12 mouse cellular contexts compared by ENCODE assay signal in genomic region chr5:125095525-125096175, GRCm38 (mm10).
DNase-seq lines count a peak whose midpoint lies in the region; ATAC-seq and TF ChIP-seq lines count a peak whose summit lies in the region.
"Had no signal": no experiment of that assay in that cellular context is flagged by ENCODE, and none has a peak within 500 bp of the region (broad histone marks: within the 10 kb centered on the region; RNA-seq: fewer than 3 reads in every experiment).

No protein-coding gene starts in this region.

- TF ChIP-seq CTCF in embryonic fibroblast, embryonic 13.5 days (IDR thresholded peaks at IDR 0.05; ENCODE audit: borderline replicate concordance, insufficient read depth, low read length): no peak

- H3K9ac ChIP-seq in heart, embryonic 15.5 days: no peak overlapping the region
- H3K9ac ChIP-seq in heart, embryonic 11.5 days (ENCODE audit: low read depth, low read length): no peak overlapping the region
- H3K9ac ChIP-seq in hindbrain, embryonic 14.5 days: no peak overlapping the region
- no peak overlapping the region for H3K9ac ChIP-seq in midbrain, embryonic 13.5 days (replicated peaks)
- H3K9ac ChIP-seq: embryonic facial prominence, embryonic 15.5 days had no signal

- peak overlapping the region; percentile 44 for H3K27ac ChIP-seq in heart, embryonic 15.5 days
- H3K27ac ChIP-seq in heart, embryonic 11.5 days (ENCODE audit: low read depth, low read length): no peak overlapping the region; the same call in 1 of the 2 replicates
- peak overlapping the region; percentile 82 for H3K27ac ChIP-seq in embryonic fibroblast, embryonic 13.5 days (ENCODE audit: insufficient read depth, low read length)
- peak overlapping the region; percentile 49 for H3K27ac ChIP-seq in hindbrain, embryonic 14.5 days
- H3K27ac ChIP-seq in midbrain, embryonic 13.5 days: peak overlapping the region; percentile 84
- H3K27ac ChIP-seq: embryonic facial prominence, embryonic 15.5 days had no signal

- ATAC-seq in heart, embryonic 15.5 days (replicated peaks; ENCODE audit: insufficient number of reproducible peaks, insufficient read depth, low FRiP score, low read depth): peak; percentile 48; the same call in 1 of the 2 replicates
- ATAC-seq in heart, embryonic 11.5 days (replicated peaks; ENCODE audit: insufficient number of reproducible peaks, low FRiP score, low TSS enrichment): no peak
- peak; percentile 32; the same call in 1 of the 2 replicates for ATAC-seq in hindbrain, embryonic 14.5 days (ENCODE audit: low FRiP score)
- ATAC-seq in midbrain, embryonic 13.5 days: peak; percentile 34; the same call in 1 of the 2 replicates

- peaks cover 29% of the 10 kb centered on the region for H3K36me3 ChIP-seq in heart, embryonic 15.5 days
- H3K36me3 ChIP-seq in heart, embryonic 11.5 days (ENCODE audit: control insufficient read depth, insufficient read depth, low read length): peaks cover 19% of the 10 kb centered on the region
- H3K36me3 ChIP-seq in hindbrain, embryonic 14.5 days (replicated peaks; ENCODE audit: control insufficient read depth, insufficient read depth): peaks cover 37% of the 10 kb centered on the region
- peaks cover 67% of the 10 kb centered on the region for H3K36me3 ChIP-seq in midbrain, embryonic 13.5 days

- H3K4me2 ChIP-seq in heart, embryonic 15.5 days: no peak overlapping the region
- H3K4me2 ChIP-seq in heart, embryonic 11.5 days: no peak overlapping the region
- no peak overlapping the region for H3K4me2 ChIP-seq in hindbrain, embryonic 14.5 days (replicated peaks)
- no peak overlapping the region for H3K4me2 ChIP-seq in midbrain, embryonic 13.5 days (replicated peaks)
- H3K4me2 ChIP-seq: embryonic facial prominence, embryonic 15.5 days; liver, embryonic 11.5 days had no signal

- no peak for TF ChIP-seq POLR2A in embryonic fibroblast, embryonic 13.5 days (IDR thresholded peaks at IDR 0.05; ENCODE audit: low read depth, low read length)

- no peaks in the 10 kb centered on the region for H3K9me3 ChIP-seq in heart, embryonic 15.5 days (replicated peaks)
- no peaks in the 10 kb centered on the region for H3K9me3 ChIP-seq in heart, embryonic 11.5 days (replicated peaks; ENCODE audit: control insufficient read depth, low read length)
- no peaks in the 10 kb centered on the region for H3K9me3 ChIP-seq in hindbrain, embryonic 14.5 days (ENCODE audit: control insufficient read depth, low read length)
- no peaks in the 10 kb centered on the region for H3K9me3 ChIP-seq in midbrain, embryonic 13.5 days

- no peak overlapping the region for H3K4me3 ChIP-seq in heart, embryonic 15.5 days
- no peak overlapping the region for H3K4me3 ChIP-seq in heart, embryonic 11.5 days (ENCODE audit: low read depth, low read length)
- no peak overlapping the region for H3K4me3 ChIP-seq in embryonic fibroblast, embryonic 13.5 days (ENCODE audit: insufficient read depth, low read length)
- no peak overlapping the region for H3K4me3 ChIP-seq in hindbrain, embryonic 14.5 days (replicated peaks; ENCODE audit: low read length)
- H3K4me3 ChIP-seq in midbrain, embryonic 13.5 days (replicated peaks): no peak overlapping the region
- H3K4me3 ChIP-seq: embryonic facial prominence, embryonic 15.5 days had no signal

- WGBS in heart, embryonic 15.5 days: 57% methylated on average over 14 of the region's 14 CpGs
- 64% methylated on average over 14 of the region's 14 CpGs for WGBS in heart, embryonic 11.5 days (ENCODE audit: insufficient replicate concordance)
- WGBS in hindbrain, embryonic 14.5 days: 48% methylated on average over 14 of the region's 14 CpGs
- 72% methylated on average over 14 of the region's 14 CpGs for WGBS in midbrain, embryonic 13.5 days

- no peak for DNase-seq in hindbrain, embryonic 14.5 days (ENCODE audit: low spot score)
- DNase-seq in testis, postnatal 14 days (ENCODE audit: low spot score): no peak
- no peak for DNase-seq in right cerebral cortex, postnatal 14 days
- DNase-seq in spleen, postnatal 4 days (ENCODE audit: low spot score in 2 of 2): no peak
- DNase-seq: cerebellum, postnatal 14 days; gastrocnemius, postnatal 10 days had no signal

- no peaks in the 10 kb centered on the region for H3K27me3 ChIP-seq in heart, embryonic 15.5 days
- H3K27me3 ChIP-seq in heart, embryonic 11.5 days (ENCODE audit: control insufficient read depth, insufficient read depth, low read length): no peaks in the 10 kb centered on the region
- H3K27me3 ChIP-seq in hindbrain, embryonic 14.5 days (ENCODE audit: control insufficient read depth, insufficient read depth, low read length): no peaks in the 10 kb centered on the region
- H3K27me3 ChIP-seq in midbrain, embryonic 13.5 days: no peaks in the 10 kb centered on the region
- H3K27me3 ChIP-seq: embryonic facial prominence, embryonic 15.5 days had no signal

- peaks cover 38% of the 10 kb centered on the region for H3K4me1 ChIP-seq in heart, embryonic 15.5 days (replicated peaks)
- peaks cover 37% of the 10 kb centered on the region for H3K4me1 ChIP-seq in heart, embryonic 11.5 days (ENCODE audit: control insufficient read depth, insufficient read depth, low read length)
- H3K4me1 ChIP-seq in embryonic fibroblast, embryonic 13.5 days (ENCODE audit: control insufficient read depth, insufficient read depth, low read length): peaks cover 18% of the 10 kb centered on the region
- H3K4me1 ChIP-seq in hindbrain, embryonic 14.5 days (replicated peaks; ENCODE audit: control insufficient read depth, insufficient read depth, low read length): peaks cover 9% of the 10 kb centered on the region
- peaks cover 41% of the 10 kb centered on the region for H3K4me1 ChIP-seq in midbrain, embryonic 13.5 days (replicated peaks)
- H3K4me1 ChIP-seq: embryonic facial prominence, embryonic 15.5 days had no signal
